Mouse (Mus musculus) urinary bladder, postnatal 25 days (tissue): Measurements from ENCODE around the gene Ptgir.
"Not testable (repeated sequence)": the region's sequence is repeated elsewhere in the genome, so short reads cannot be mapped to it uniquely, and the experiment has no call there.

Experiments used
- DNase-seq: peaks from one replicate; pipeline ENCODE4 v3.0.0; 2022; ENCODE audit warnings: low spot score

The Ptgir gene

DNA sequence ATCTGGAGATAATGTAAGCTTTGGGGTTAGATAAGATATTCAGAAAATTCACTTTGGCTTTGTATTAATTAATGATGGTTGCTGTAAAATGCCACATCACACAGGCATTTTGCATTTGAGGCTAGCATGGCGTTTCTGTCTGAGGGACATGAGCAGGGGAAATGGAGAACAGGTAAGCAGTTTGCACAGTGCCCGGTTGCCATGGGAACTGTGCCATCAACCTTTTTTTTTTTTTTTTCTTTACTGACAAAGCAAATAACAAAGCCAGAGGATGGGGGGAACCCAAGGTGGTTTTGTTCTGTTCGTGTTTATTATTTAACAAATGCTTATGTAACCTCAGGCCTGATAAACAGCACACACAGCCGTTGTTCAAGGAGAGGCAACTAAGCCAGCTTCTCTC is 36.6 kb downstream of the Ptgir start:
- DNase-seq, result no peak

DNA sequence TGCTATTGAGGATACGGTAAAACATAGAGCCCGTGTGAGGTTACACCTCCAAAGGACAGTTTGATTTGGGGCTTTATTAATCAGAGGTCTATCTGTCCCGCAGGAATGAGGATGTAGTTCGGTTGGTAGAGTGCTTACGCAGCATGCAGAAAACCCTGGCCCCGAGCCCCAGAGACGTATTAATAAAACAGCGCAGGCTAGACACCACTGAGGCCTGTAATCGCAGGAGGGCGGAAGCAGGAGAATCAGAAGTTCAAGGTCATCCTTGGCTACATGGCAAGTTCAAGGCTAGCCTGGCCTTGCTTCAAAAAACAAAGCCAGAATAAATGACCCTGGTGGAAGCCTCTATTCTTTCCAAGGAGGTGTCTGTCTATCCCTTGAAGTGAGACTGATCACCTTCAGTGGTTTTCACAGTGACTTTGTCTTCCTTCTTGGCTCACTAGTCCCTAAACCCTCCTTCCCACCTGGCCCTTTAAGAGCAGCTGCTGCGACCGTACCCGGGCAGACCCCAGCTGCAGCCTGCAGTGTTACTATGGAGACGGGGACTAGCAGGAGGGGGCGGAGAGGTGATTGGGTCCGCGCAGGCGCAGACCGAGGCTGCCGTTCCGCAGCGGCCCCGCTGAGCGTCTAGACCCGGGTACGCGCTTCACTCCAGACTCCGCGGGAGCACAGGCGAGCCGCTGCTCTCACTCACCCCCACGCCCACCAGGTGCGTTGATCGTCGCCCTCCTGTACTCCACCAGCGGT is 37.9 kb downstream of the Ptgir start, which contains the start of gene Pnmal2:
Pnmal2 (plus strand) TSS at position 622 of the 747 bp plus-strand sequence.
- DNase-seq, result peak; percentile 55

DNA sequence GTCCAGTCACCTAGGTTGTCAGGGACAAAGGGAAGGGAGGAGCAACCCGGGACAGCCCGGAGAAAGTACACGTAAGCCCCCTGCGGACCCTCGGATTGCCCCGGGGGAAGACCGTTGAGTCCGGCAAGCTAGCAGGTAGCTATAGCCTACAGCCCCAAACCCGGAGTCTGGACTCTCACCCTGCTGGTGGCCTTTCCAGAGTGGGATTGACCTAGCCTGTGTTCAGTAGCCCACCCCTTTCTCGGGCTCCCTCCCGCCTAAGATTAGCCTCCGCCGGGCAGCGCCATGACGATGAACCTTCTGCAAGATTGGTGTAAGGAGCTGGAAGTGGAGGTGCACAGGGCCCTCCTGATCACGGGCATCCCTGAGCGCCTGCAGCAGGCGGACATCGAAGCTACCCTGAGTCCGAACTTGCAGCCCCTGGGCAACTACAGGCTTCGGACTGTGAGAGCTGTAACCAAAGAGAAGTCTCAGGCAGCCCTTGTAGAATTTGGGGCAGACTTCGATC is 38.6 kb downstream of the Ptgir start:
- DNase-seq, result no peak

DNA sequence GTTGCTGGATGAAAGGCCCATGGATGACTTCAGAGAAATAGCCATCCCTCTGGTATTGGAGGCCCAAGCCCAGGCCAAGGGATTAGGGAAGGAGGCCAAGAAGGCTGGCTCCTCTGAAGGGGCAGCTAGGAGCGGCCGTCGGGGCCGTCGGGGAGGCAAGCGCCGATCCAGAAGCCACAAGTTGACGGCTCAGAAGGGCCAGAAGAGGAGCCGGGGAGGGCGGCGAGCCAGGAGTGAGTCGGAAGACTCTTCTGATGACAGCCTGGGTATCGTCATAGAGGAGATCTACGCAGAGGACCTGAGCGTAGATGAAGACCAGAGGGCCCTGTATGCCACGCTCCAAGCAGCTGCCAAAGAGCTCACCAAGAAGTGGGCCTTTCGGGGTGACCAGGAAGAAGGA is 39.1 kb downstream of the Ptgir start:
- no peak for DNase-seq

DNA sequence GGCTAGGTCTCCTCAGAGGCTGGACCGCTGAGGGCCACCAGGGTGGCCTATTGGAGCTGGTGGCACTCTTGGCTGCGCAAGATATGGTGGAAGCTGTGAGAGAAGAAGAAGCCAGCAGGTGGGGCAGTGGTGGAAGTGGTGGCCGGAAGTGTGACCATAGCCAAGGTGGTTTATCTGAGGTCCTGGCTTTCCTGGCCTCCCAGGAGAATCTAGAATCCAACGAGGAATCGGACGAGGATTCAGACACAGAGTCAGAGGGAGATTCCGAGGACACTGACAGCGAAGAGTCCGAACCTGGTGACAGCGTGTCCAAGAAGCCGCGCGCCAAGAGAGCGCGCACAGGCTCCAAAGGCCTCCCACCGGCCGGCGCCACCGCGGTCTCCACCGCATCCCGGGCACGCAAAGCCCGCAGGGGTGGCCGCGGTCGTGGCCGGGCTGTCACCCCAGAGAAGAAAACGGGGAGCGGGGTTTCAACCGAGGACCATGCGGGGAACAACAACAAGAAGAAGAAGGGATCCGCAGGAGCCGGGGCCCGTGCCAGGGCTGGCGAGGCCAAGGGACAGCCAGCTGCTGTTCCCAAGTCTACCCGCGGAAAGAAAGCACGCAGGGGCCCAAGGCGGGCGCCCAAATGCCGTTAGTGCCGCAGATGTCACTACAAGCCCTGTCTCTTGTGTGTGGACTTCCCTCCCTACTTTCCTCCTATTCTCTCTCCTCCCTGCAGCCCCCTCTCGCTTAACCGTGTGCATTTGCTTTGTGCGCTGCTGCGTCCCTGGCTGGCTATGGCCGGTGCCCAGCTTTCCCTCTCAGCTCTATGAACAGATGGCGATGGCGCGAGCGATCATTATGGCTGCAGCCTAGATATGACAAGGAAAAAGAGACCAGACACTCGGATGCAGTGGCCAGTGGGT is 40.4 kb downstream of the Ptgir start:
- DNase-seq, result no peak

DNA sequence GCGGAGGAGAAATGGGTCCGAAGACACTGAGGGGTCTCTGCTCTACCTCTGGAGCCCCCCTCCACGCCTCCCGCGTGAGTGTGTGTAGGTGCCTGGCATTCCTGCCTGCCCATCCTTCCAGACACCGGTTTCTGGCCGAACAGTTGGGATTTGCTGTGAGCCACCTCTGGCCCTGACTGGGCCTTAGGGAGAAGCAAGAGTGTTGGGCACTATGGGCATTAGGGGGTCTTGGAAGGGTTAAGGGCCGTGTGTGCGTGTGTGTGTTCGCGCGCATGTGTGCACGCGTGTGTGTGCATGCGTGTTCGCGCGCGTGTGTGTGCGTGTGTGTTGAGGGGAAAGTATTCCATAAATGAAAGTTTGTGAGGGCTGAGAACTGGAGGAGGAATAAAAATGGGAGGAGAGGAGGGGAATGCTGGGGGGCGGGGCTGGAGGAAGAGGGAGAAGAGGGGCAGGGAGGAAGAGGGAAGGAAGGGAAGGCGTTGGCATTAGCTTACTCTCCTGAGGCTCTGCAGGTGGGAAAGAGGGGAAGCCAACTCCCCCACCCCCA is 41.1 kb downstream of the Ptgir start:
- no peak for DNase-seq

DNA sequence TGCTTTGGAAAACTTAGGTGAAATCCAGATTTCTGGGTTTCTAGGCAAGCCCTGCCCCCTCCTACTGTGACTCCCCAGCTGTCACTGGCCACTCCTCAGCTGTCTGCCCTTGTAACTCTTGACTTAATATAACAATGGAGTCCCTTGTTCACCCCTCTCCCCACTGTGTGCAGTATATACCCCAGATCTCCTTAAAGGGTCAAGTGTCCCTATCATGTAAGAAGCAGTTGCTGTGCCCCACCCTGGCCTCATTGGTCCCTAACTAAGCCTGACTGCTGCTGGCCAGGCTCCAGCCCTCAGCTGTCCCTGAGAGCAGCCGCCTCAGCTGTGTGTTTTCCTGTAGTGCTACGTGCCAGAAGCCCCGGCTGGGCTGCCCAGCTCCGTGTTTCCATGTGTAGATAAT is 41.7 kb downstream of the Ptgir start:
- DNase-seq, result no peak

DNA sequence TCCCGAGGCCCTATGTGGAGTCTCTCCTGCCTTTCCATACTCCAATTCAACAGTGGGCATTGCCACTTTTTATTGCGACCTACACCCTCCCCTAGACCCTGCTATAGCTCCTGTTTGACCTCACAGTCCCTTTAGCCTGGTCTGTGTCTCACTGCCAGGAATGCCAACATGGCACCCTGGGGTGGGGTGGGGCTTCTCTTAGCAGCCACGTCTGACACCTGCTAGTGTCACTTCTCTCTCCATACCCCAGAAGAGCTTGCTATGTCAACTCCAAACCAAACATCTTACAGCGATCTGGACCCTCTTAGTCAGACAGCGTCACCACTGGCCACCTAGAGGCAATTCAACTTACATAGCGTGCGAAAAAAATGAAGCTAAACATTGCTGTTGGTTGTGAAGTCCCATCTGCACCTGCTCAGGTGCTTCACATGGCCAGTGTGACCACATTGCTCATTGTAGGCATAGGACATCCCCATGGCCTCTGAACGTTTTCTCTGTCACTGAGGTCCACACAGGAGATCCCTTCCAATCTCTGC is 42.7 kb downstream of the Ptgir start:
- no peak for DNase-seq

DNA sequence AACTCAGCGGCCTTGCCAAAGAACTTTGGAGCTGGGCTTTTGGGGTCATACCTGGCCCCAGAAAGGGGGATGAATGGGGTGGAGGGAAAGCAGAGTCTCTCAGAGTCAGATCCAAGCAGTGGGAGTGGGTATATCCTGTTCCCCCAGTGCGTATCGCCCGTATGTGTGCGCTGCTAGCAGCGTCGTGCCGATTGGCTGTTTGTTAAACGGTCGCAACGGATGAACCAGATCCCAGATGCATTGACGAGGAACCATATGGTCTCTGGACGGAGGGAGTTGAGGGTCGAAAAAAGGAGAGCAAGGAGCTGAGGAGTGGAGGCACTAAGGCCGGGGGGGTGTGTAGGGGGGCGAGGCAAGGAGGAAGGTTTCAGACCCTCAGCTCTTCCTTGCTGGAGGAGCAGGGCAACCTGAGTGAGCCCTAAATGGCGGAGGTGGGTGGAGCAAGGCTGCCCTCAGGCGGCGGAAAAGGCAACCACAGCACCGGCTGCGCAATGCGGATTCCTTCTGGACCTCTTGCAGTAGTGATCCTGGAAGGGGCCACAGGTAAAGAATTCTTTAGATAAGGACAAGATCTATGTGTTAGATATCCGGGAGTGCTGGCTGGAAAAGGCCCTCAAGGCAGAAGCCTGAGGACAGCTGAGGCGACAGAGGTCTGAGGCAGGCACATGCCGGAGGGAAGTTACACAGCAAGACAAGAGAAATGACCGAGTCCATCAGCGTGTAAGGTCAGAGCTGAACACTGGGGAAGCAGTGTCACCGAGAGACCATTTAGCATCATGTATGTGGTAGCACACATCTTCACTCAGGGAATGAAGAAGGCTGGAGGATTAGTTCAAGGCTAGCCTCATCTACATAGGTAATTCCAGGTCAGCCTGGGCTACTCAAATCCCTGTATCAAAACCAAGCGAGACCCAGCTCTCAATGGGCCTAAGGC is 43.9 kb downstream of the Ptgir start:
- DNase-seq, result peak; percentile 66

DNA sequence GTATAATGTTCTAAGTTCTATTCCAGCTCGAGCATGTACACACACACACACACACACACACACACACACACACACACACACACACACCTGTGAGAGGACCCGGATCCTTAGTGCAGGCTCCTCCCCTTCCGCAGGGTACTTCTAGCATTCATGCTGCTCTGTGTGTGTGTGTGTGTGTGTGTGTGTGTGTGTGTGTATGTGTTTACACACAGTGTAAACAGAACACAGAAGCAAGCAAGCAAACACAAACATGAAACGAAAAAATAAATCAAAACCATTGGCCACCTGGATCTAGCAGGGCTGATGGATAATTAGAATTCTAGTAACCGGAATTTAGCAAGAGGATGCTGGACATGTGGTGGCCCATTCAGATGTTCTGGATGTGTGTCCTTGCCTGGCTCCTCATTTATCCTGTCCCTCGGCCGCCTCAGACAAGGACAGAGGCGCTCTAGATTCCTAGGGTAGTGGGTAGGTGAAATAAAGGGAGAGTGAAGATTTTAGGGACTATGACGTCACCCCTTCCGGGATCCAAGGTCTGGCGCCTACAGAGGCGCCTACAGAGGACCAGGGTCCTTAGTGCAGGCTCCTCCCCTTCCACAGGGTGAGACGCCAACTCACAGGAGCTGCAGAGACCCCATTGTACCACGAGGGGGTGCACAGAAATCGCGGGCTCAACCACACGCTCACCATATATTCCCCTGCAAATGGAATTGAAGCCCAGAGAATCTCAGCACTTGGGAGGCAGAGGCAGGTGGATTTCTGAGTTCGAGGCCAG is 44.8 kb downstream of the Ptgir start:
- DNase-seq, result peak; percentile 59

DNA sequence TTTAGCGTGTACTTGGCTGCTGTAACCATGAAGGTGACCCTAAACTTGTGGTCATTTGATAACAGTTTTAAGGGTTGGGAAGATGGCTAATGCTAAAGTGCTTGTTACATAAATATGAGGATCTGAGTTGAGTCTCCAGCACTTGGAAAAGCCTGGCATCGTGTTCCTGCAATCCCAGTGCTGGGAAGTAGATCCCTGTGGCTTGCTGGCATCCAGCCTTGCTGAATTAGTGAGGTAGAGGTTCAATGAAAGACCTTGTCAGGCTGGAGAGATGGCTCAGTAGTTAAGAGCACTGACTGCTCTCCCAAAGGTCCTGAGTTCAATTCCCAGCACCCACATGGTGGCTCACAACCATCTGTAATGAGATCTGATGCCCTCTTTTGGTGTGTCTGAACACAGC is 47.5 kb downstream of the Ptgir start:
- not testable (repeated sequence) for DNase-seq

DNA sequence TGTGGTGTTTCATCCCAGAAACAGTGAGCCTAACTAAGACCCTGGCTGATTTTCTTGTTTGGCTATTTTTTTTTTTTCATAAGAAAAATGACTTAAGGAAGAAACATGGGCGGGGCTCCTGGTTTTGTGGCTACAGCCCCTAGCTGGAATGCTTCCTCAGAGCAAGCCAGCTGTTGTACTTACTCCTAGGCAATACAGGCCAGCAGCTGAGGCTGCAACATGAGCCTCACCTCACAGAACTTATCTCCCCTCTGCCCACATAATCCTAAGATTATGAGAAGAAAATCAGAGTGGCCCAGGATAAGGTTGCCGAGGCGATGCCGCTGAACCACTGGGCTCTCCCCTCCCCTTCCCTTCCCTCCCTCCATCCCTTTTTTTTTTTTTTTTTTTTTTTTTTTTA is 49.4 kb downstream of the Ptgir start:
- no peak for DNase-seq

DNA sequence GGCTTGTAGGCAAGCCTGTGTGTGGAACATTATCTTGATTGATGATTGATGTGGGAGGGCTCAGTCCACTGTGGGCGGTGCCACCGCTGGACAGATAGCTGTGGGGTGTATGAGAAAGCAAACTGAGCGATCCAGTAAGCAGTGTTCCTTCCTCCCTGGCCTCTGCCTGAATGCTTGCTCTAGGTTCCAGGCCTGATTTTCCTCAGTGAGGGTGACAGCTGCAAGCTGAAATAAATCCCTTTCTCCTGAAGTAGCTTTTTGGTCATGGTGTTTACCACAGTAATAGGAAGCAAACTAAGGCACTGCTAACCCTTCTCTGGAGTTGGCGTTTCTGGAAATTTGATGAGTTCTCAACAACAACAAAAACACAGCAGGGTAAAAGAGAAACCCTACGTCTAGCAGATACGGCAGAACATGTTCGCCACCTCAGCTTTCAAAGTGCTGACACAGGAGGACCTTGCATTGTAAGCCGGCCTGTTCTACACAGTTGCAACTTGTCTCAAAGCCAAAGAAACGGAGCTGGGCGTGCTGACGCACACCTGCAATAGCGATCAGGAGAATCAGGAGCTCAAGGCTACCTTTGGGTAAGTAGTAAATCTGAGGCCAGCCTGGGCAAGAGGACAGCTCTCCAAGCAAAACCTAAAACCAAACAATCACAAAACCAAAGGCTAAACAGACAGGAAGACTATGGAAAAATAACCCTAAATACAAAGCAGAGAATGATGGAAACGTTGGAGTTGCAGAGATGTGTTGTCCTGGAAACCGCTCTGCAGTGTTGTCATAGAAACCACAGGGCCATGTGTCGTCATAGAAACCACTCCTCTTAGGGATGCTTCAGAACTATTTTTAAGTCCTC is 50.3 kb downstream of the Ptgir start:
- no peak for DNase-seq

DNA sequence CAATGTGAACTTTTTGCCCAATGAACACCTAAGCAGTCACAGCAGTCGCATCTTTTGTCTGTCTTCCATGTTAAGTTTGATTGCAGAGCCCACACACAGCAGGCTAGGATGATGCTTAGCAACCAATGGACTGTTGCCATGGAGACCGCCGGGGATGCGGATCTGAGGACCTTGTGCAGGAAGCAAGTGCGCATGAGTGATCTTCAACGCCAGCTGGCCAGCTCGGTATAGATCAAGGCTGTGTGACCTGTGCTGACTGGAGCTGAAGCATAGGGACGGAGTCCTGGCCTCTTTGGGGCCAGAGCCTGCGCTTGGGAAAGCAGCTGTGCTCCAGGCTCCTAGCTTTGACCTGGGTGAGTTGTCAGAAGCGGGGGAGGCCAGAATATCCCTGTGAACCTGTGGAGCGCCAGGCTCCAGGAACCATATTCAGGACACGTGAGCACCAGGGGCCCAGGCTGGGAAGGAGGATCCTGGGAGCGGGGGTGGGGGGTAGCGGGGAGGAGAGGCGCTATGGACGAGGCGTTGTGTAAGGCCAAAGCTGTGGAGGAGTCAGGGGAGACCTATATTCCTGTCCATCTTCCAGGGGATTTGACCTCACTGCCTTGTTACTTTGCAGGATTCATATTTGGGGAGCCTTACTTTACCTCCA is 53.4 kb downstream of the Ptgir start, which contains the start of gene Pnmal1:
Pnmal1 (plus strand) TSS at position 141 of the 649 bp plus-strand sequence.
- no peak for DNase-seq
